Mouse (Mus musculus) megakaryocyte-erythroid progenitor cell, adult 5-6 weeks (primary cell): ENCODE data around the gene Abca12. TPM values are rescaled to one million over a fixed set of nuclear protein-coding genes. Genes with fewer than 3 reads are reported as not detected.

ENCODE experiments used
- ATAC-seq: replicated peaks from 2 replicates; pipeline ENCODE4 v1.8.0; 2016; ENCODE audit warnings: mild to moderate bottlenecking, inconsistent platforms; ENCODE audit not compliant: severe bottlenecking, poor library complexity, low FRiP score, low TSS enrichment
- total RNA-seq, 2 experiments: library from RNA; stranded (forward) in 1 of 2; stranded (reverse) in 1 of 2; fragments of 200-1000, 215-1000 nt in 1 of 2; fragments of >200 nt in 1 of 2; fragmentation: Nextera tagmentation in 1 of 2; gene quantifications; 2 replicates each; pipeline ENCODE4 v1.2.3; 2014 to 2017

Abca12 gene
- total RNA-seq, 2 experiments from 2014 or later: not detected

GRCm38 (mm10) chr1:71341370-71342260 is 73.1 kb downstream of the Abca12 start:
- ATAC-seq: no peak

GRCm38 (mm10) chr1:71338548-71339340 is 76.0 kb downstream of the Abca12 start:
- ATAC-seq: no peak

DNA sequence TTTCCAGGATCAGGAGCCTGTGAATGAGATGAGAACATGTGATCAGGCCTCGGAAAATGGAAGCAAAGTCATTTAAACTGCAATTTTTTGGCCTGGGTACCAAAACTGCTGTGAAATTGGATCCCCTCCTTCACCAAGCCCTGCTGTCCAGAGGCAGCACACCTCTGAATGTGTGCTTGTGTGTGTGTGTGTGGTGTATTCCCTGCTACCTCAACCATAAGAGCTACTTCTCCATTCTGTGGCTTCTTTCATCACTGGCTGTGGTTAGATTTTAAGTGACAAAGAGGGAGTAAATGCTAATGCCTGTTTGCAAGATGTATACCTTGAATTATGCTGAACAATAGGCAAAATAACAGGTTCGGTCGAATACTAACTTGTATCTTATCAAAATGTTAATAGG is 84.4 kb downstream of the Abca12 start:
- ATAC-seq: no peak

GRCm38 (mm10) chr1:71312171-71312570 is 102.5 kb downstream of the Abca12 start:
- ATAC-seq: no peak

DNA sequence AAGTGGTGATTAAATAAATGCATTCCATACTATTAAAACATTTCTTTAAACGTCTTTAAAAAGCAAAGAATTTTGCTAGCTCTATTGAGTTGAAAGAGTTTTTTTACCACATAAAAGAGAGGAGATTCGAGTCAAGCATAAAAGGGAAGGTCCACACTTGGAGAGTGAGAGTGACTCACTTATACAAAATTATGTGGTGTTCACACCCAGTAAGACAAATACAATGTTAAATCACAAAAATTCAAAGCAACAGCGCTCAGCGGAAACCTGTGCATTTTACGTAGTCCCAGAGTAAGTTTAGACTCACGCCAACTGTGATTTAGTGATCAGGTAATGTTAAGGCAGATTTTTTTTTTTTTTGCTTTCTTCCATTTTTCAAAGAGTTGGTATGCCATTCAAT is 104.1 kb downstream of the Abca12 start:
- ATAC-seq: no peak

DNA sequence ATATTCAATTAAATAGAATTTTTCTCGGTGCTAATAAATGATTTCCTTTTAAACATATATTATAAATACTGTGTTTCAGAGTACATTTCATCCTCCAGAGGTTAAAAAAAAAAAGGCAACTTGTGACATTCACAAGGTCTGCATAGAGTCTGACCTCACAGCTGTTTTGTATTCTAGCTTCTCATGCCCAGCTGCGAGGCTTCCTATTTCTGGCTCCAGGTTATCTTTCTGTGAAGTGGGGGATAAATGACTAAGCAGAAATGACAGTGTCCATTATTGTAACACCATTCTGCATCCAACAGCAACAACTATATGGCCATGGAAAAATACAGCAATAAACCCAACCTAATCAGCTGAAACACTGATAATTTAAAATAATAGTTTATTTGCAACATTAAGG is 107.3 kb downstream of the Abca12 start:
- no peak for ATAC-seq

GRCm38 (mm10) chr1:71306196-71306595 is 108.5 kb downstream of the Abca12 start:
- ATAC-seq: no peak

- no peak for ATAC-seq
Measured at GRCm38 (mm10) chr1:71304588-71304987, 110.1 kb downstream of the Abca12 start.

GRCm38 (mm10) chr1:71297021-71297420 is 117.7 kb downstream of the Abca12 start:
- ATAC-seq: no peak

GRCm38 (mm10) chr1:71296585-71296984 is 118.1 kb downstream of the Abca12 start:
- no peak for ATAC-seq

GRCm38 (mm10) chr1:71291917-71292316 is 122.8 kb downstream of the Abca12 start:
- ATAC-seq: no peak

DNA sequence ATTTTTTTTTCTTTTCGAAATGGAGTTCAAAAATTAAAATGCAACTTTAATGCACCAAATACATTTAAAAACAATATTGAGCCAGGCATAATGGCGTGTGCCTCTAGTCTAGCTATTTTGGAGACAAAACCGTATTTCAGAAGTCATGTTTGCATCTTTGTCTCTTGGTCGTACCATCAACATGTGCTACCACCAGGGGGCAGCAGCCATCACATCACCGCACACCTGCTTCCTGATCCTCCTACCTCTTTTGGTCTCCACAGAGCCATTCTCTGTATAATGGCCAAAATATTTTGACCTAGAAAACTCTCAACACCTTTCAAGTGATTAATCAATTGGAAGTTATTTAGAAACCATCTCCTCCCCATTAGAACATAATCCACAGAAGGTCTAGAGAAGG is 125.2 kb downstream of the Abca12 start:
- ATAC-seq: peak; percentile 59; the same call in 1 of the 2 replicates

DNA sequence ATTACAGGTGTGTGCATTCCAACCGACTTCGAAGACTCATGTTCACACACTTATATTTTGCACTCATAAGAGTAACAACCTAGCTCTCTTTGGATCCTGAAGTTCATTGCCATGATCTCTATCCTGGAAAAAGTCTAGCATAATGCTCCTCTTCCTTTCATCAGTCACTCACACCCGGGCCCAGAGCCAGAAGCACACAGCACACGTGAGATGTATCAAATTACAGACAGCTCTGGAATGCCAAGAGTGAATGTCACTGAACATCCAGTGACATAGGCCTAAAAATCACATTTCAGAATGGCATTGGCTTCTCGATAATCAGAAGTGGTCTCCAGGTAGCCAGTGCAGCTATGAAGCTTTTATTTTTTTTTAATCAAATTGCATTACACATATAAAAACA is 137.8 kb downstream of the Abca12 start:
- no peak for ATAC-seq

- ATAC-seq: no peak
Measured at GRCm38 (mm10) chr1:71272550-71272949, 142.2 kb downstream of the Abca12 start.

DNA sequence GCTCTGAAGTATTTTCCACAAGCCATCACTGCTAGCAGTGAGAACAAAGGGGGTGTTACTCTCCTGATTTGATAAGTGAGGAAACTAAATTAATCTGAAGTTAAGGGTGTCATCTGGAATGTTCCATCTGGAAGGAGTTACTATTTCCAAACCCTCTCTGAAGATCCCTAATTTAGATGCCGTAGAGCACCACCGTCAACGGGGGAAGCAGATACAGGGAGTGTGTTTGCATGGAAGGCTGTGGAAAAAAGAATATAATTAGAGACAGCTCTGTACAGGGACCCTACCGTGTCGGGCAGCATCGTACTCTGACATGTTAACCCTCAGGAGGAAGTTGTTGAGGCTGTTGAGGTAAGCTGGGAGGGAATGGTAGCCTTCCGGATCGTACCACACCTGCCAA is 142.6 kb downstream of the Abca12 start:
- no peak for ATAC-seq

GRCm38 (mm10) chr1:71270083-71270482 is 144.6 kb downstream of the Abca12 start:
- no peak for ATAC-seq

DNA sequence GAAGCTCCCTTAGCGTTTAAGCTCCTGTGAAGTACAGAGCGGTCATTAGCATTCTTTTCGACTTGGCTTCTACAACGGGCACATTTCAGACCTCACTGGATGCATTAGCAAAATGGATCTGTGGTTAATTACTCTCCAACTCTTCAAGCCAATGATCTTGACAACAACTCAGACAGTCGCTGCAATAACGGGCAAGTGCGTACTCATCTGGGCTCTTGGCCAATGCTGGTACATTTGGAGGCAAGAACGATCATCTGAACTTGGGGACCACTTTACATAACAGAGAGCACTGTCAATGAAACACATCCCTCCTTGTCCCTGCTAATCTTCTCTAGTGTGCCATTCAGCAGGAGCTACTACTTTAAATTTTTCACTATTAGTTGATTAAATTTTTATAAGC is 148.1 kb downstream of the Abca12 start:
- no peak for ATAC-seq

DNA sequence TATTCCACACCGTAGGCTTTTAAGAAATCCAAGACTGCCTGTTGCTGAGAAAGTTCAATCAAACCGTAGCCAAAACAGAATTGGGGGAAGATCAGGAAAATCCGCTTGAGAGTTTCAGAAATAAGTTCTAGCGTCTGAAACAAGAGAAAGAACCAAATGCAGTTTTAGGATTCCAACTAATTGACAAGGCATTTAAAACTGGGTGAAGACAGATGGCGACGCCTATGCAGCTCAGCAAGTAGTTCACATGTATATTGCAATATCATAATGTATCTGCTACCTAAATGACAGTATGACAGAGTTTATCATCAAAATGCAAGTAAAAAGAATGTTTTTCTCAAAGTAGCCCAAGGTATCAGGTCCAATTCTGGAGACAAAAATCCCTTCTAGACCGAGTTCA is 151.2 kb downstream of the Abca12 start:
- no peak for ATAC-seq

DNA sequence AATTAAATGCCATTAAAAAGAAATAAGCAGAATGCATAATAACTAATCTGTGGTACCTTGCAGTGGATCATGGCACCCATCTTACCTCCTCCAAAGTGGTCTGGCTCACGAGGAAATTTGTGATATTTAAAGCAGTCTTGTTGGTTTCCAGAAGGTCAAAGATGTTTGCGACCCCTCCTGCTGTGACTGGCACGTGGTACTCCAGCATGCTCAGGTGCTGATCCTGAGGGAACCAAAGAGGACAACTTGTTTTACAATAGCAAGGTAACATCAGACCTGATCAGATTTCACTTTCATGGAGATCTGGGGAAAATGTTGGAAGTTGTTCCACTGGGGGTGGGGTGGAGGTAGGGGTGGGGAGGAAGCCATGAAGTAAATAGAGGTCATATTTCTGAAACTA is 170.1 kb downstream of the Abca12 start:
- no peak for ATAC-seq

DNA sequence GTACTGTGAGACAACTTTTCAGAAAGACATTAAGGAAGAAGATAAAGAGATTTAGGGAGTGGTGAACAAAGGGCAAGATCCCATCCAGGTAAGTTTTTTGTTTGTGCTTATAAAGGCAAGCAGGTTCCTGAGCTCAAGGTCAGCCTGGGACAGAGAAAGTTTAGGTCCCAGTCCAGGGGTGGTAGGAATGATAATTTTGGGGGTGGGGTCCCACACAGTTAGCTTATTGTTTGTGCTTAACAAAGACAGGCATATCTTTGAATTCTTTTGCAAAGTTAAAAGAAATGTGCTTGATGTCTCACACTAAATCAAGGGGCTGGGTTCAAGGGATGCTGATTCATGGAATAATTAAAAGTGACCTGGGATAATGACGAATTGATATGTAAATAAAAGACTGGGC is 173.3 kb downstream of the Abca12 start:
- ATAC-seq: no peak

- no peak for ATAC-seq
Measured at GRCm38 (mm10) chr1:71239586-71239985, 175.1 kb downstream of the Abca12 start.
